Mouse (Mus musculus) urinary bladder, postnatal 14 days (tissue): ENCODE measurements around the gene Tuba1a.
A peak's percentile ranks its signal among the peaks of the same experiment; 100 is the strongest.

Experiments
- DNase-seq: peaks from one replicate; pipeline ENCODE4 v3.0.0; 2021; ENCODE audit warnings: low spot score

Gene Tuba1a

DNA sequence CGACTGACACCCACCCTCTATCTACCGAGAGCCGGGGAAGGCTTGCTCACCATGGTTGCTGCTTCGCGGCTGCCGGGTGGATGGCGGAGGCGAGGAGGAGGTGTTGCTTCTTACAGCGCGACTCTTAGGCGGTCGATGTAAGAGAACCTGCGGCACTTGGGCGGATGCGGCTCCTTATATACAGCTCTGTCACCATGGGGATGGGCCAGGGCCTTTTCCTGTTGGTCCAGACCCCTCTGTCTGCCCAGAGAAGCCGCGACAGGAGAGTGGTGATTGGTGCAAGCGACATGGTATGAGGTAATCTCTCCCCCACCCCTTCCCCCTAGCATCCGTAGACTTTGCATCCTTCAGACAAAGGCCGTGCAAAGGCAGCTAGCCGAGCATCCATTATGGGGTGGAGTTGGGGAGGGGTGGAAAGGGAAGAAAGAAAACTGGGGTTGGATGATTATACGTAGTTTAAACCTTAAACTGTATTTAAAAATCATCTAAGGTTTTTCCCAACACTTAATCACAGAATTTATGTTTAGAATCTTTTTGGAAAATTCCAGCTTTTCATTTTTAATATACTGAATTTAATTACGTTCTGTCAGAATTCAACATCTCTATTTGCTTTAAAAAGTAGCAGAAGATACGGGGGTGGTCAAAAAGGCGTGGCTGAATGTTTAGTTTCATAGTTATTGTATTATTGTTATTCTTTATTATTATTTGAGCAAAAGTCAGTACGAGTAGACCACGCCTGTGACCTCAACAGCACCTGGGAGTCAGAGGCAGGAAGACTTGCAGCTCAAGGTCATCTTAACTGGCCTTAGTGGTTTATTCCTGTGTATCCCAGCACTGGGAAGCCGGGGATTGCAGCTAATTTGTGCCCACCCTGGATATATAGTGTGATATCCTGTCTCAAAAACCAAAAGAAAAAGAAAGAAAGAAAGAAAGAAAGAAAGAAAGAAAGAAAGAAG lies at the start of gene Tuba1a, which contains the start of gene Gm49450:
Tuba1a (minus strand) TSS at position 303 of the 956 bp plus-strand sequence.
Gm49450 (minus strand) TSS at position 151 of the 956 bp plus-strand sequence.
- DNase-seq: peak; percentile 88

DNA sequence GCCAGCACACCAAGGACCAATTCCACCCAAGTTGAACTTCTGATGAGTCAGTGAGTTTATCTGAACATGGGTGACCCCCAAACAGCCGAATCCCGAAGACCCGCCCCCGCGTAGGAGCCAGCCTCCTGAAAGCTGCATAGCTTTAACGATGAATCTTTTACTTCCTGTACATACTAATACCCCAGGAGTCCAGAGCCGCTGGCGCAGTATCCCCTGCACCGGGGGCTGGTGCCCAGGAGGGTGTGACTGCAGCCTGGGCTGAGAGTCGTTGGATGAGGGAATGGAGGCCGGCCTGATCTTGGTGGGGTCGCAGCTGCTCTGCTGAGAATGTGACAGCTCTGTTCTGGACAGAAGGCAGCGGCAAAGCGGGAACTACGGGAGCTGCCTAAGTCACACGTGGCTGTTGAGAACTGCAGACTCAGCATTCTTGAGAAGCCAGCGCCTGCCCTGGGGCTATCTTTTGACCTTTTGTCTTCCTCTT lies 48.0 kb upstream of the Tuba1a start:
- DNase-seq: peak; percentile 41

DNA sequence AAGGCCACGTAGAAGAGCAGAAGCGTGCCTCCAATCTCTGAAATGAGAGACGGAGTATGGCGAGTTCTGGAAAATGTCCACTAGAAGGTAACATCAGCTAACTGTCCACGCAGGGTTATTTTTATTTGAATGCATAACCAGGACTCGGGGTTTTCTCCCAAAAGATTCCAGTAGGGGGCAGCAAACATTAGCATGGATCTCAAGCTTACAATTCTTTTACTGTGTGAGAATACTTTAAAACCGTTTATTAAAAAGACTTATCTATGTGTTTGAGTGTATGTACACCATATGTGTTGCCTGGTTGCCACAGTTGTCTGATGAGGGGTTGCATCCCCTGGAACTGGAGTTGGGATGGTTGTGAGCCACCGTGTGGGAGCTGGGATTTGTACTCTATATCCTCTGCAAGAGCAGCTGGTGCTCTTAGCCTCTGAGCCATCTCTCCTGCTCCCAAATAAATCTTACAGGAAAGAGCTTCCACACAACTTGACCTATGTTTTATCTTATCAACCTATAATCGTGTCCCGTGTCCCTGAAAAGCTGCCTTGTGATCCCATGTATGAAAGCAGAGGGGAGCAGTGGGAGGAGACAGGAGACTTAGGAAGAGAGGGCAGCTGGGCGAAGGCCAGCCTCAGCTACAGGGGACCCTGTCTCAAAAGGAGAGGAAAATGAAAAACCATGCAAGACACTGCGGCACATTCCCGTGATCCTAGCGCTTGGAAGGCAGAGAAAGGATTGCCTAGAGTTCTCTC lies 47.2 kb upstream of the Tuba1a start:
- peak; percentile 67 for DNase-seq

DNA sequence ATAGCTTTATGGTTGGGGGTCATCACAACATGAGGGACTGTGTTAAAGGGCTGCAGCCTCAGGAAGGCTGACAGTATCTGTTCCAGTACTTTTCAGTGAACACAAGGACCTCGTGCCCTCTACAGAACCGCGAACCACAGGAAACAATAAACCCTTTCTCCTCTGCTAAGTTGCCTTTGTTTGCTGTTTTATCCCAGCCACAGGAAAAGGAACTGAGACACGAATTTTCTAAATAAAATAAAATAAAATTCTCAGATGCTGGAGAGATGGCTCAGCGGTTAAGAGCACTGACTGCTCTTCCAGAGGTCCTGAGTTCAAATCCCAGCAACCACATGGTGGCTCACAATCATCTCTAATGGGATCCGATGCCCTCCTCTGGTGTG lies 45.3 kb upstream of the Tuba1a start:
- DNase-seq: no peak

DNA sequence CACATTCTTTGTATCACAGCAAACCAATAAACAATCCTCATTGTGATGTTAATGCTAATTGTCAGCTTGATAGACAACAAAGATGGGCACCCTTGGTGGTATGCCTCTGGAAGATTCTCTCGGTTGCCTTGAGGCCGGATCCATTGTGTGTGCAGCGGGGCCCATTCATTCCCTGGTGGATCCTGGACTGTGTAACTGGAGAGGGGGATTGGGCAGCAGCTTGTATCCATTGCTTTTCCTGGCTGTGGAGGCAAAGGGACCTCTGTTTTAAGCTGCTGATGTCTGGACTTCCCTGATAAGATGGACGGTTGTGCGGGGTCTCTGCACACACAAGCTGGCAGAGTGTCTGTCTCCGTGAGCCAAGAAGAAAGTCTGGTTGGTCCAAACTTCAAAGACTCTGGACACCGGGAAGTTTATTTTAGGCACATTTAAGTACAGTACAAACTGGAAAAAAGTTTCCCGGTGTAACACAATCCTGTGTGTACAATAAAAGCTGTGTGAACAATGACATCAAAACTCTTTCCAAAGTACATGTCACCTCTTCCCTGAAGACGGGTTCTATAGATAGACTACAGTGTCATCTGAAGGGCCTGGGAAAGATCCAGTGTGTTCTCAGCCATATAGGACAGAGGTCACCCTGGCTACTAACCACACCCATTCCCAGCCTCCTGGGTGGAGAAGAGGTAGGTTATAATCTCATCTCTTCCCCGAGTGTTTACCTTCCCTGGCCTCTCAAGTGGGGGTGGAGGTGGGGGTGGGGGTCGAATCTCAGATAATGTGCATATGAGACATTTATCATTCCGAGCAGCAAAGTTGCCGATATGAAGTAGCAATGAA lies 44.7 kb upstream of the Tuba1a start:
- DNase-seq: no peak

DNA sequence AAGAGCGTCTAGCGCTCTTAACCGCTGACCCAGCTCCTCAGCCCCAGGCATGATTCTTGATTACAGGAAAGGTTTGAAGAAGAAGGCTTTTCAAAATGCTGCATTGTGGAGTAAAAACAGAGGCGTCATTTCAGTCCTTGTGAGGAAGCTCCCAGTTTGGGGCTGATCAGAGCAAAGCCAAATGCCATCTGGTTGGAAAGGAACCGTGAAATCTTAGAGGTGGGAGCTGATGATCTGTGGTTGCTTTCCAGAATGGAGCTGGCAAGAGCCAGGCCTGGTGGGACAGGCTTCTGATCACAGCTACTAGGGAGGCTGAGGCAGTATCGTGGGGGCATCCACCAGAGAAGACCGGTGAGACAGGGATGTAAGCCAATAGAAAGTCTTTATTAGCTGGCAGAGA lies 43.3 kb upstream of the Tuba1a start:
- DNase-seq: no peak

DNA sequence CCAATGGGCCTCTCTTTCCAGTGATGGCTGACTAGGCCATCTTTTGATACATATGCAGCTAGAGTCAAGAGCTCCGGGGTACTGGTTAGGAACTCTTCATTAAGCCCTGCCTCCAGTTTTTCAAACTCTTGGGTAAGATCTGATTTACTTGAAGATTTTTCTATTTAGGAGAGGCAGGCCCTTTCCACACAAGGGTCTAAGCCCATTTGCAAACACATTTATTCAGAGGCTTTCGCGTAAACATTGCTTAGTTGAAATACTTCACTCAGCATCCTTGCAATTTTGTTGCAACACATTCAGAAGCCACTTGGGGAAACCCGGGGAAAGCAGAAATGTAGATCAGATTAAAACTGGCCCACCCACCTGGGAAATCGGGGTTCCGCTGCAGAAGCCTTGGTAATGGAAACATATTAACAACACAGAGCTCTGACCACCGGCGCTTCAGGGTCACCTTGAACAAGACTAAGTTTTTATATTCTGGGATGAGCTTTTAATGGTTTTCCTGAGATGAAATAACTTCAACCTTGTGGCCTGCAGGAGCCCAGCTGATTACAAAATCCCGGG lies 41.5 kb upstream of the Tuba1a start:
- no peak for DNase-seq

DNA sequence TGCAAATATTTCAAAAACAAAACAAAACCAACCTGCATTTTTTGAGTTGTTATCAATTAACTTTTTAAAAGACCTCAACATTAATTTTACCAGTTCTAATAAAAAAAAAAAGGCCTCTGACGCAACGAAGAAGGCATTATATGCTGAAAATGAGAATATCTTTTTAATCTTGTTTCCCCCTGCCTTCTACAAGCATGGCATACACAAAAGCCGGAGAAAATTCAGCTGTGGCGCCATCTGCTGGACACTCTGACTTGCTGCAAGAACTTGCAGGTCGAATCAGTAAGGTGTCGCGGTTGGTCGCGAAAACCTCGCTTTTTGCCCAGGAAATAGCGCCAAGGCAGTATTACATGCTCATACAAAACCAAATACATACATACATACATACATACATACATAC lies 40.4 kb upstream of the Tuba1a start:
- DNase-seq: peak; percentile 89

DNA sequence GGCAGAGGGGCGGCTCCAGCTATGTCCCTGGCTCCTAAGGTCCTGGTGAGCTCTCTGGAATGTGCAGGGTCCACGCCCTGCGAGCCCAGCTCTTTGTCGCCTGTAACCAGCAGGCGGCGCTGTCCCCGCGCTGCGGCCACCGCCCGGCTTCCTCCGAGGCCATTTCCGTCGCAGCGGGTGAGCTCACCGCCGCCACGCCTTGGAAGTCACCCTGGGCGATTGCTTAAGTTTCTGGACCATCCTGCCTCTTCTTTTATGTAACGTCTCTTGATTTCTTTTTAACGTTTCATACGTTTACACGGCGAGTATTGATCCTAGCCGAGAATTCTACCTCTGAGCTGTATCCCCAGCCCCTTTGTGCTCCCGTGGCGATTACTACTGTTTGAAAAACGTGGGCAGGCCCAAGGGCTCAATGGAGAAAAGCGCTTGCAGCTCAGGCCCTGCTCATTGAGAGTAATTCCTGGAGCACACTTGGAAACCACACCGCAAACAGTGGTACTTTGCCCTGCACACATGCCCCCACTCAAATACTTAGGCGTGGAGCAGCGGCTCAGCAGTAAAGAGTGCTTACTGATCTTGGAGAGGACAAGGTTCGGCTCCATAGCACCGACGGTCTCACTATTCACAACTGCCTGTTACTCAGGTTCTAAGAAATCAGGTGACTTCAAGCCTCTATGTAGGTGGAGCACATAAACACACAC lies 39.7 kb upstream of the Tuba1a start:
- DNase-seq: peak; percentile 96

DNA sequence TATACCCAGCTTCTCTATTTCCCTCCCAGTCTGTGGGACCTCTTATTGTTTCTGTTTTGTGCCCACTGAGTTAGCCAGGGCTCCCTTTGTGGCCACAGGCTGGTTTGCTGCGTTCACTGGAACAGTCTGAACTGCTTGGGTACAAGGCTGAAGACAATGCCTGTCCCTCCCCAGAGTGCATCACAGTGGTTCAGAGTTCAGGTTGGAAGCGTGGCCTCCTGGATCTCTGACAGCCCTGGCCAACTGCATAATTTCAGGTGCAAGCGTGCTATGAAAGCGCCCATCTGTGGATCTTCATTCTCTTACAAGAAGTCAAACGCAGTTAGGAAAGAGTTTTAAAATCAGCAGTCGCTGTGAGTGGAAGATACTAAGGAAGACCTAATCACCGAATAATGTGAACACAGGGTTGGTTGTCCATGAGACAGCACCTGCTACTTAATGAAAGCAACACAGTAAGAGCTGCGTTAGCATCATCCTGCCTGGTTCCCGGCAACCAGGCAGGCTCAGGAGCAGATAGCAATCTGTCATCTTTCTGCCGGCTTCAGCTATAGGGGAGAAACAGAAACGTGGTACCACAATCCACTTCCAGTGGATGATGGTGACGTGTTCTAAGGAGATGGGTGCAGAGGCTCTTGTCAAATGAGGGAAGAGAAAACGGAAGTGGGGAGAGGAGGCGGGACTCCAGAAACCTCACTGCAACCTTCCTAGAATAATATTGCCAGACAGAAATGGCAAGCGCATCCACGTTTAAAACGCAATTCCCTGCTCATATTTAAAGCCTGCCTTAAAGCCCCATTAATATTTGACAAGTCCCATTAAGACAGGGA lies 38.8 kb upstream of the Tuba1a start:
- DNase-seq: peak; percentile 50

DNA sequence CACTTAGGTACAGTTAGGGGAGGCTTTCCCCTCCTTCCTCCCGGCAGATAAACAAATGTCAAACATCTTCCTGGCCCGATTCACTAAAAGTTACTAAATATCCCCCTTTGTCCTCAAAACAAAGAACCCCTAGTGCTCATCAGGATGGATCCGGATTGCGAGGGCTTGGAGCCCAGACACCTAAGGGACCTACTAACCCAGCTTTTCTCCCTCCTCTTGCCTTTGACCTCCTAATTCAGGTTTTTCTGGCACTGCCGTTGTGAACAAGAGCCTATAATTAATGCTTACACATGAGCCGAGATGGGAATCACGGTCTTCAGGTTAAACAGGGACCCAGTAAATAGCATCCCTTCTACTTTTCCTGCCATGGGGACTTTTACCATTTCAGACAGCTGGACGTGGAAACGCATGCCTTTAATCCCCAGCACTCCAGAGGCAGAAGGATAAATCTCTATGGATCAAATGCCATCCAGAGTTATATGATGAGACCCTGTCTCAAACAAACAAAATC lies 38.1 kb upstream of the Tuba1a start:
- no peak for DNase-seq

DNA sequence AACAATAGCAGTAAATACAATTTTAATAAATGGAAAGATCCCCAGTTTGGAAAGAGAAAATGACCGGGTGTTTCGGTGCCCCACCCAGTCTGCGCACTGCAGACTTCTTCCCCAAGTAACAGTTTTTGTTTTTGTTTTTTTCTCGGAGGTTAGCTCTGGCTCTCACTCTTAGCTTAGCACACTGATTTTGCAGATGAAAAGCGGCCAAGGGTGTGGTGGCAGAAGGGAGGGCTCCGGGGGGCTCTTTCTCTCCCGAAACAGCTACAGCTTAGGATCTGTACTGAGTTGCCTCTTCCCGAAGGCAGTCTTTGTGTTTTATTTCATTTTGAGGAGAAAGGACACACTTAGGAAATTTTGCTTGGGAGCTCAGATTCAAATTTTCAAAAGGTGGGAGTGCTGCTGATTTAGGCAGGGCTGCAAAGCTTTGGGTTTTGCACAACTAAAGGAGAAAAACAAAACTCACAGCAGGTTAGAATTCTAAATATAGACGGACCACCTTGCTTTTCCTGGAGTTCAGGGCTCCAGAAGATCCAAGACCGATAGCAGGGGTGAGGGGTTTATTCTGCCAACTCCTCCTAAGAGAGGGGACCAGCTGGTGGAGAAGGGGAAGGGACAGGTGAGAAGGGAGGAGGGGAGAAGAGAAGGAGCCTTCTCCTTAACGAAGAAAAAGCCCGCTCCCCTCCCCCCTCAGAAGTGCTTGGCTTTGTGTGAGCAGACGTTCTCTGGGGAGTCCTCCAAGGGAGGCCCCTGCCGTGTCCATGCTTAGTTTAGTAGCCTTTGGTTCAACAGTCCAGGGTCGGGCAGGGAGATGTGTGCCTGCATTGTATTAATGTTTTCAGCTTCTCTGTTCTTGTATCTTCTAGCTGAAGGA lies 37.4 kb upstream of the Tuba1a start:
- no peak for DNase-seq

DNA sequence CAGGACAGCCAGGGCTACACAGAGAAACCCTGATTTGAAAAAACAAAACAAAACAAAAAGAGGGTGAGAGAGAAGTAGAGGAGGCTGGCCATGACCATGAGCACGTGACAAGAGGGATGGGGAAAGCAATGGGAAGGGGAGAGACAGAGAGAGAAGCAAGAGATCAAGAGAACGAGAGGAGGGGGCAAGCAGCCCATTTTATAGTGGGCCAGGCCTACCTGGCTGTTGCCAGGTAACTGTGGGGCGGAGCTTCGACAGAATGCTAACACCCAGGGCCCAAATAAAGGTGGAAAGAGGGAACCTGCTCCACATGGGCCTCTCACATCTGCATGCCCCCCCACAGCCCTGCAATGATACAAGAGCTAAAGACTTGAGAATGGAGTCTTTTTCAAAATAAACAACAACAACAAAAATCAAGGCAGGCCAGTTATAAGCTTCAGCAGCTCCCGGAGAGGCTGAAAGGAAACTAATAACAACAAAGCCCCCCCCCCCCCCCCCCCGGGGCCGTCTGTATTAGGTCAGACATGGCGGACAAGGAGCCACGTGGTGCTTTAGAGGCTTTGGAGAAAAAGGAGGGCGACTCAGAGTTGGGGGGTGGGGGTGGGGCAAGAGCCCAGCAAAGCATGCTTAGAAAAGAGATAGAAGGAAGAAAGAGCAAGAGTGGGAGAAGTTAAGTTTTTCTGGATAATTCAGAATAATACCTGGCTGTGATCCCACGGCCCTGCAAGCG lies 36.4 kb upstream of the Tuba1a start:
- no peak for DNase-seq

DNA sequence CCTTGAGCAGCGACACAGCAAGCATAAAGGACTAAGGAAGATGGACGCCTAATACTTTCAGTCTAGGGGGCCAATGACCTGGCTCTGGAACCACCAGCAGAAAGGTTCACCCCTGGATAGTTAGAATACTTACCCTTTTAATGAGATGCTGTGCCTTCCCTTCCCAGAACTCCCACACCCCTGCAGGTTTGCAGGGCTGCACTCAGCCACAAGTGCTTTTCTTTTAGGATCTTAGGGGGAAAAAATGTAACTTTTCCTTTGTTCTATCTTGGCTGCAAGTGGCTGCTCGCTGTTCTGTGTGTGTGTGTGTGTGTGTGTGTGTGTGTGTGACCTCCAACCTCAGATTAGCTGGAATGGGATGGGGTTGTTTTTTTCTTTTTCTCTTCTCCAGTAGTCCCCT lies 35.3 kb upstream of the Tuba1a start:
- DNase-seq: no peak

DNA sequence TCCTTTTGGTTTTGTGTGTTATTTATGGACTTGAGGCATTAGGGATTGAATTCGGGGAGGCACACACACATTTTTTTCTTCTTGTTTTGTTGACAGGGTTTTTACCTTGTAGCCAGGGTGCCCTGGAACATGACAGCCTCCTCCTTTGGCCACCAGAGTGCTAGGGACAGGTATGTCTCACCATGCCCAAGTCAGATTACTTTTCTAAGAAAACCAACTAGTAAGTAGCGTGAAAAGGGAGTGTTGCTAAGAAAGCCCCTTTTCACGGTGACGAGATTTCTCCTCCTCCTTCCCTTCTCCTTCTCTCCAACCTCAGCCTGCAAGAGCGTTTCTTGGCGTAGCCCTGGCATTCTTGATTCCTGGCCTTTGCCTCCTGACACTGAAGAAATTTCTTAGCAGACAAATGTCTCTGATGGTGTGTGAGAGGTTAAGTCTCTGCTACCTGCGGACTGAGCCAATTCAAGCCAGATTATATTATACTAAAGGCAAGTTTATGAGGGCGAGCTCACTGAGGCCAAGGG lies 34.2 kb upstream of the Tuba1a start:
- DNase-seq: no peak

DNA sequence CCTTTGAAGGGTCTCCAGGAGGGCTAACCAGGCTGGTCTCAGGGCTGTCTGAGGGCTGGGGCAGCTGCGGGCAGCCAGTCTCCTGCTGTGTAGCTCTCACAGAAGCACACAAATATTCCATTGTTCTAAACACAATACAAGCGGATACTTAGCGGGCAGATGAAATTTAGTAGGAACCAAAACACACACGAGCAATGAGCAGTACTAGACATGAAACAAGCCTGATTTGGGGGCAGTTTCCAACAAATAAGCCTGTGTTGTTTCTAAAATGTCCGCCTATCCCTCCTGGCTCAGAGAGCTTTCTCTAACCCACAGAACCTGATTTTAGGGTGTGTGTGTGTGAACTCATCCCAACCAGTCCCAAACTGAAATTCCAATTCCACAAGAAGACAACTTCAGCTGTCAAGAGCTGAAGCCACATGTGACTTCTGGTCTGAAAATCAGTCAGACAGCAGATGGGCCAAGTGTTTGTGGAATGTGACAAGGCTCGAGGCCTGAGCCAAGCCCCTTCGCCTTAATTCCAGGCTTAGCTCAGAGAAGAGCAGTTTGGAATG lies 33.7 kb upstream of the Tuba1a start:
- DNase-seq: no peak

DNA sequence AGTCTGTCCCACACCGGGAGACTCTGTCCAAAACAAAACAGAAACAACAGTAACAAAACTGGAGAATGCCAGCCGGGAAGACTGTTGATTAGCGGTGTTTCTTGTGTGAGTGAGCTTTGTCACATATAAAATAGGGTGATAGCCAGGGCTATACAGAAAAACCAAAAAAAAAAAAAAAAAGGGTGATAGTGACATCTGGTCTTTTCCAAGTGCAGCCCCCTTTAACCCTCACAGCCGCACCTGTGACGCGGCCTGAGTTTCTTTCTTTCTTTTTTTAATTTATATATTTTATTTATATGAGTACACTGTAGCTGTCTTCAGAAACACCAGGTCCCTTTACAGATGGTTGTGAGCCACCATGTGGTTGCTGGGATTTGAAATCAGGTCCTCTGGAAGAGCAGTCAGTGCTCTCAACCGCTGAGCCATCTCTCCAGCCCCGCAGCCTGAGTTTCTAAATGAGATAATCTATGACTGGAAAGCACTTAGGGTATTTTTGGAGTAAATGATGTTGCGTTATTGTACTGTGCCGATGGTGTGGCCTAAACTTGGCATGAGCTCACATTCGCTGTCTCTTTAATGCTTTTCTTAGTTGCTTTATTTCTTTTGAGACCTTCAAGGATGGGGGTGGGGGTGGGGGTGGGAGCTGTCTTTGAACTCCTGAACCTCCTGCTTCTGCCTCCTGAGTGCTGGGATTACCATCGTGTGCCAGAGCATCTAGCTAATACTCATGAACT lies 32.6 kb upstream of the Tuba1a start:
- DNase-seq: no peak
